Mouse (Mus musculus): ENCODE results near the gene Tlx3. TPM values are rescaled to one million over a fixed set of nuclear protein-coding genes. Genes with fewer than 3 reads are reported as not detected.
A peak's percentile ranks its signal among the peaks of the same experiment; 100 is the strongest.

The Tlx3 gene
- polyA plus RNA-seq, 1 experiment from 2014 or later, result not detected

DNA sequence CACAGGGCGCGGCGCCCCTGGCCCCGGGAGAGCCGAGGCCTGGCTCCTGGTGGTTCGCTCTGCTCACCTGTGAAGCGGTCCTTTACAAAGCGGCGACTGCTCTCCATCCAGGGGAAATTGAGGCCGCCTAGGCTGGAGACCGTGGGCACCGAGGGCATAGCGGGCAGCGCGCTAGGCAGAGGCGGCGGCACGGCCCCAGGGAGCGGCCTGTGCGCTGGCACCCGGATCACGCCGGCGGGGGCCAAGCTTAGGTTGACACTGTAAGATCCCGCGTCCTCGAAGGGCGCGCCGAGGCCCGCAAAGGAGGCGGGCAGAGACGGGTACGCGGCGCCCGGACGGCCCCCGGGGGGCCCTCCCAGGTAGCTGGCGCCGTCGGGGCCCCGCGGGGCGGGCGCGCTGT lies 417 bp downstream of the Tlx3 start:
- no peak for TF ChIP-seq EP300 (IDR thresholded peaks at IDR 0.05)
- TF ChIP-seq CTCF (IDR thresholded peaks at IDR 0.05), result no peak
- Histone ChIP-seq H3K4me2 (replicated peaks; ENCODE audit: low read depth, low read length) (no peak overlapping the region; the same call in 1 of the 2 replicates), H3K4me1 (ENCODE audit: insufficient read depth, low read depth, low read length) (peaks cover 16% of the 10 kb centered on the region), H3K27ac (ENCODE audit: low read length) (no peak overlapping the region), H3K27me3 (replicated peaks; ENCODE audit: insufficient read depth, low read length) (peaks cover 78% of the 10 kb centered on the region), H3K9me3 (ENCODE audit: low read length) (no peaks in the 10 kb centered on the region), H3K4me3 (ENCODE audit: low read depth, low read length) (peak overlapping the region; percentile 27), H3K36me3 (ENCODE audit: insufficient read depth, low read length) (no peaks in the 10 kb centered on the region), H3K9ac (replicated peaks; ENCODE audit: low read depth) (no peak overlapping the region)
- WGBS, result 3% methylated on average over 22 of the region's 47 CpGs
- ATAC-seq (no peak), DNase-seq (ENCODE audit: low spot score) (no peak)

DNA sequence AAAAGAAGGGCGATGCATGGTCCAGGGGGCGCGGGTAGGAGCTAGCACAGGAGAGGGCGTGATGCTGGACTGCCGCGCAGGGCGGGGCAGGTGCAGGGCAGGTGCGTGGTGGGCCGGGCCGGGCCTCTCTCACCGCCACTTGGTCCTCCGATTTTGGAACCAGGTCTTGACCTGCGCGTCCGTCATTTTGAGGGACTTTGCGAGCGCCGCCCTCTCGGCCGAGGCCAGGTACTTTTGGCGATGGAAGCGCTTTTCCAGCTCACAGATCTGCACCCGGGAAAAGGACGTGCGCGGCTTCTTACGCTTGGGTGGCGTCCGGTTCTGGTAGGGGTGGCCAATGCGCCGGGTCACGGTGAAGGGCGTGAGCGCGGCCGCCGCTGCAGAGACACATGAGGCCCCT lies 1.1 kb downstream of the Tlx3 start:
- no peak for TF ChIP-seq EP300 (IDR thresholded peaks at IDR 0.05)
- TF ChIP-seq CTCF (IDR thresholded peaks at IDR 0.05), result peak; percentile 24; the same call in 1 of the 2 replicates
- DNase-seq (ENCODE audit: low spot score) (no peak), ATAC-seq (no peak)
- Histone ChIP-seq H3K9me3 (ENCODE audit: low read length) (no peaks in the 10 kb centered on the region), H3K27me3 (replicated peaks; ENCODE audit: insufficient read depth, low read length) (peaks cover 85% of the 10 kb centered on the region), H3K4me2 (replicated peaks; ENCODE audit: low read depth, low read length) (no peak overlapping the region), H3K36me3 (ENCODE audit: insufficient read depth, low read length) (no peaks in the 10 kb centered on the region), H3K9ac (replicated peaks; ENCODE audit: low read depth) (no peak overlapping the region), H3K27ac (ENCODE audit: low read length) (no peak overlapping the region), H3K4me3 (ENCODE audit: low read depth, low read length) (no peak overlapping the region), H3K4me1 (ENCODE audit: insufficient read depth, low read depth, low read length) (peaks cover 16% of the 10 kb centered on the region)
- WGBS, result 3% methylated on average over 25 of the region's 37 CpGs

DNA sequence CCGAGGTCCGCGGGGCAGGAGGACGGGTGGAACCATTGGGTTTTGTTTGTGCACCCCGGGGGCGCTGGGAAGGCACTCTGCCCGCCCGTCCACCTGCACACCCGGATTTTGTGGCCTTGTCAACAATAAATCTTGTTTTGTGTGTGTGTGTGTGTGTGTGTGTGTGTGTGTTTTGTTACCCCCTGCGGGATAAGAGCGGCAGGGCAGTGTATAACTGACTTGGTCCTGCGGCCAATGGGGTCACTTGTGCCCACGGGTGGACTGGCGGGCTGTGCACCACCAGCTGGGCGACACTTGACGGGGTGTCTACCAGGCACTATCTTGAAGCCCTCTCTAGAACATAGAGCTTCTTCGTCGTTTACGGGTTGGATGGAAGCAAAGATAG lies 1.8 kb downstream of the Tlx3 start:
- ATAC-seq (no peak), DNase-seq (ENCODE audit: low spot score) (no peak)
- Histone ChIP-seq H3K4me1 (ENCODE audit: insufficient read depth, low read depth, low read length) (peaks cover 16% of the 10 kb centered on the region), H3K9ac (replicated peaks; ENCODE audit: low read depth) (no peak overlapping the region), H3K9me3 (ENCODE audit: low read length) (no peaks in the 10 kb centered on the region), H3K36me3 (ENCODE audit: insufficient read depth, low read length) (no peaks in the 10 kb centered on the region), H3K4me3 (ENCODE audit: low read depth, low read length) (peak overlapping the region; percentile 25; the same call in 1 of the 2 replicates), H3K27me3 (replicated peaks; ENCODE audit: insufficient read depth, low read length) (peaks cover 90% of the 10 kb centered on the region), H3K4me2 (replicated peaks; ENCODE audit: low read depth, low read length) (peak overlapping the region; percentile 48; the same call in 1 of the 2 replicates), H3K27ac (ENCODE audit: low read length) (no peak overlapping the region)
- WGBS, result 4% methylated on average over 16 of the region's 19 CpGs
- TF ChIP-seq EP300 (IDR thresholded peaks at IDR 0.05) (no peak), CTCF (IDR thresholded peaks at IDR 0.05) (no peak)

DNA sequence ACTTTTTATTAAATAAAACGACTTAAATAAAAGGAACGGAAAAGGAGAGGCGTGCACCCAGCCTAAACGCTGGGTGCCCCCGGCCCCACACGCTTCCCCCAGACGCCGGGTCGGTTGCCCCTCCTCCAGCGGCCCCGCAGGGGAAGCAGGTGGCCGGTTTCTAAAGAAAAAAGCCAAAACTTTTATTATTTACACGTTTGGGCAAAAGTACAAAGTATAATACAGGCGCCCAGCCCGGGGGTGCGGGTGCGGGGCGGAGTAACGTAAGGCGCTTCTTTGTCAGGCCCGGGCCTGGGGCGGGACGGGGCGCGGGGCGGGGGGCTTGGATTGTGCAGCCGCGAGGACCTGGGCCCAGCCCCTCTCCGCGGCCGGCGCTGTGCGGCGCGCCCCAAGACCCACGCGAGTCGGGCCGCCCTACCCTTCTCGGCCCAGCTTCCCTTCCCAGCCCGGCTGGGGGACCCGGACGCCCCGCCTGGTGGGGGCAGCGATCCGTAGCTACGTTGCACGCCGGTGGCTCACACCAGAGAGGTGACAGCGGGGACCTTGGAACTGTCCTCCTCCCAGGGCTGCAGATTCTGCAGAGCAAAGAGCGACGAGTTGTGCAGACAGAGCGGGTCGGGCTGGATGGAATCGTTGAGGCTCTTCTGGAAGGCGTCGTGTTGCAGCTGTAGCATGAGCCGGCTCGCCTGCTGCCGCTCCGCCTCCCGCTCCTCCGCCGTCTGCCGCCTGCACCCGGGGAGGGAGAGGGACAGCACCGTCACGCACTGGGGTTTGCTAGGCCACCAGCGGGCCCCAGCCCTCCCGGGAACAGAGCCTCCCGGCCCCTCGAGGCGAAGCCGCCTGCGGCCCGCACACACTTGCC lies 2.4 kb downstream of the Tlx3 start:
- peak overlapping the region; percentile 25 for H3K4me3 ChIP-seq (ENCODE audit: low read depth, low read length)
- peaks cover 16% of the 10 kb centered on the region for H3K4me1 ChIP-seq (ENCODE audit: insufficient read depth, low read depth, low read length)
- no peak overlapping the region for H3K9ac ChIP-seq (replicated peaks; ENCODE audit: low read depth)
- no peak overlapping the region for H3K27ac ChIP-seq (ENCODE audit: low read length)
- WGBS, result 3% methylated on average over 53 of the region's 76 CpGs
- peak; percentile 39 for DNase-seq (ENCODE audit: low spot score)
- ATAC-seq, result peak; percentile 59
- H3K4me2 ChIP-seq (replicated peaks; ENCODE audit: low read depth, low read length), result peak overlapping the region; percentile 48
- TF ChIP-seq CTCF (IDR thresholded peaks at IDR 0.05) (no peak), EP300 (IDR thresholded peaks at IDR 0.05) (no peak)
- H3K27me3 ChIP-seq (replicated peaks; ENCODE audit: insufficient read depth, low read length), result peaks cover 90% of the 10 kb centered on the region
- H3K9me3 ChIP-seq (ENCODE audit: low read length), result no peaks in the 10 kb centered on the region
- H3K36me3 ChIP-seq (ENCODE audit: insufficient read depth, low read length), result no peaks in the 10 kb centered on the region

DNA sequence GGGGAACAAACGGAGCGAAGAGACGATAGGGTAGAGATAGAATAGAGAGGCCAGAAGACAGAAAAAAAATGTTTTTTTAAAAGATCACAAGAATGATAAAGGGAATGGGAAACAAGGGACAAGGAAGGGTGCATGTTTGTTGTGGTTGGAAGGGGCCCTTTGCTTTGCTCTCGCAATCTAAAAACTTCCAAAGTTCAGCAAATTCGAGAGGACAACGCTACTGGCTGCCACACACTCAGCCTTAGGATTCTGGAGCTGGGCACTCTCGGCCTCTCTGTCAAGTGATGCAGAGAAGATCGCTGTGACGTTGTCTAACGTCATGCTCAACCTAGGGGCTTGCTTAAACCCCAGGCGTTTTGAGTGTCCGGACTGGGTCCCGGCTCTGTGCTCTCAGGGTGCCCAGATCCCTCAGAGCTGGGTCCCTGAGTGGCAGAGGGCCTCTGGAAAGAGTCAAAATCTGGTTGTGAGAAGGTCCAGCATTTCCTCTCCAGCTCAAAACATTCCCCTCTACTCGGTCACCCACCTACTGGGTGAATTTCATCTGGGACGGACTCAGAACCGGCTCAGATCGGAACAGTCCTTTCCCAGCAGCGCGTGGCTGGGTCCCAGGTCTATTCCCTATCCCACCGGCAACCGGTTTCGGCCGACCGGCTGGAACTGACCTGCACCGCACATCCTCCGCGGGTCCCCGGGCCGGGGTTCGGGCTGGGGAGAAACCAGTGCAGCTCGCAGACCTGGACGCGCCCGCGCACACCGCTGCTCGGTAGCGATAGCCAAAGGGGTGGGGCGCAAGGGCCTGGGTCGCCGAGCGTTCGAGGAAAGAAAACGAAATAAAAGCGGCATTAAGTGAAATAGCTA lies 3.3 kb downstream of the Tlx3 start:
- Histone ChIP-seq H3K4me3 (ENCODE audit: low read depth, low read length) (peak overlapping the region; percentile 25), H3K36me3 (ENCODE audit: insufficient read depth, low read length) (no peaks in the 10 kb centered on the region), H3K9ac (replicated peaks; ENCODE audit: low read depth) (no peak overlapping the region), H3K4me2 (replicated peaks; ENCODE audit: low read depth, low read length) (peak overlapping the region; percentile 48), H3K27me3 (replicated peaks; ENCODE audit: insufficient read depth, low read length) (peaks cover 90% of the 10 kb centered on the region), H3K4me1 (ENCODE audit: insufficient read depth, low read depth, low read length) (peaks cover 16% of the 10 kb centered on the region), H3K9me3 (ENCODE audit: low read length) (no peaks in the 10 kb centered on the region), H3K27ac (ENCODE audit: low read length) (no peak overlapping the region)
- no peak for ATAC-seq
- no peak for DNase-seq (ENCODE audit: low spot score)
- WGBS, result 2% methylated on average over 45 of the region's 45 CpGs
- no peak for TF ChIP-seq CTCF (IDR thresholded peaks at IDR 0.05)
- TF ChIP-seq EP300 (IDR thresholded peaks at IDR 0.05), result no peak

DNA sequence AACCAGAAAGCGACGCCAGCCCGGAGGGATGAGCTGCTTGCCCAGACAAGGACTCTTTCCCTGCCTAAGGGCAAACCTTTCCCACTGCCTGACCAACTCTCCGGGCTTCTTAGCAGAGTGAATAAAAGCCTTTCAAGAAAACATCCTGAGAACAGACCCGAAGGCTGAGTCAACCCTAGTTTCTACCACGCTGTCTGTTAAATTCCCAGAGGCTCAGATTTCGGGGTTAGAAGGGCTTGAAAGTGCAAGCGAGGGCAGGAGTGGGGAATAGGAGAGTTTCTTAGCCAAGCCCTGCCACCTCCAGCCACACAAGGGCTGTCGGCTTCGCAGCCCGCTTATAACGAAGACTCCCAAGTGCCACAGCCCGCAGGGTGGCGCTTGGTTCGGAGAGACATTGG lies 4.3 kb downstream of the Tlx3 start:
- no peak overlapping the region for H3K27ac ChIP-seq (ENCODE audit: low read length)
- peaks cover 16% of the 10 kb centered on the region for H3K4me1 ChIP-seq (ENCODE audit: insufficient read depth, low read depth, low read length)
- ATAC-seq (no peak), DNase-seq (ENCODE audit: low spot score) (no peak)
- WGBS, result 4% methylated on average over 15 of the region's 15 CpGs
- no peak overlapping the region for H3K4me2 ChIP-seq (replicated peaks; ENCODE audit: low read depth, low read length)
- no peaks in the 10 kb centered on the region for H3K36me3 ChIP-seq (ENCODE audit: insufficient read depth, low read length)
- H3K9ac ChIP-seq (replicated peaks; ENCODE audit: low read depth), result no peak overlapping the region
- peaks cover 87% of the 10 kb centered on the region for H3K27me3 ChIP-seq (replicated peaks; ENCODE audit: insufficient read depth, low read length)
- TF ChIP-seq EP300 (IDR thresholded peaks at IDR 0.05) (no peak), CTCF (IDR thresholded peaks at IDR 0.05) (no peak)
- H3K9me3 ChIP-seq (ENCODE audit: low read length), result no peaks in the 10 kb centered on the region
- no peak overlapping the region for H3K4me3 ChIP-seq (ENCODE audit: low read depth, low read length)

Data from lung, postnatal 0 days (tissue).